Mouse (Mus musculus) gonadal fat pad, adult 2 months (tissue): Measurements from ENCODE around the gene Emx2. TPM values are rescaled to one million over a fixed set of nuclear protein-coding genes. Genes with fewer than 3 reads are reported as not detected.
A peak's percentile ranks its signal among the peaks of the same experiment; 100 is the strongest.

ENCODE experiments used
- DNase-seq: peaks from one replicate; pipeline ENCODE4 v3.0.0-alpha.2; 2012; ENCODE audit warnings: low read depth
- polyA plus RNA-seq: library from polyadenylated mRNA; depleted of rRNA; stranded (reverse); fragments of >200 nt; gene quantifications from 2 replicates; pipeline ENCODE4 v1.2.3, GENCODE M21; 2012; rRNA removed

Gene Emx2
- 14.1 and 29.2 TPM in 2 replicates for polyA plus RNA-seq

DNA sequence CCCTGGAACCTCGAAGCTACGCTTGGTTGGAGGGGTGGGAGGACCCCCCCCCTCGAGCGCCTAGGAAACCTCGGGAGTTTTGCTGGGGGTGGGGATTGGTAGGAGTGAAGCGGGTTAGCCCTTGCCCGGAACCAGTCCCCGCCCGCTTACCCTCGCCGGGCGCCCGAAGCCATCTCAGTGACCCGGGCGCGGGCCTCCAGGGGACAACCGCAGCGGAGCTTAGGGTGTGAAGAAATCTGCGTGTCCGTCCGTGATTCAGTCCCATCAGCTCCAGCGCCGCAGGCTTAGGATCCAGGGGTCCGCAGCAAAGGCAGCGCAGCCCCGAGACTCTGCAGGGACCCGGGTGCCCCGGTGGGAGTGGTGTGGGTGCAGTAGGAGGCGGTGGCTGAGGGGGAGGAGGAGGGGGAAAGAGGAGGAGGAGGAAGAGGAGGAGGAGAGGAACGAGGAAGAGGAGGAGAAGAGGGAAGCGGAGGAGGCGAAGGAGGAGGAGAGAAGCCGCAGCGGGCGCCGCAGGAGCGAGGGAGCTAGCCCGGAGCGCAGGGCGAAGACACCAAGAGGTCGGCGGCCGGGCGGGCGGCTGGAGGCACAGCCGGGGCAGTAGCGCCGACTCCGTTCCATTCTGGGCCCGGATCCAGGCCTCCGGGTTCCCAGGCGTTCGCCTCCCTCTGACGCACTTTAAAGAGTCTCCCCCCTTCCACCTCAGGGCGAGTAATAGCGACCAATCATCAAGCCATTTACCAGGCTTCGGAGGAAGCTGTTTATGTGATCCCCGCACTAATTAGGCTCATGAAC, at the start of gene Emx2:
Gene Emx2, plus strand, starts transcription at position 422 of the 792 bp plus-strand sequence.
- DNase-seq, result no peak

DNA sequence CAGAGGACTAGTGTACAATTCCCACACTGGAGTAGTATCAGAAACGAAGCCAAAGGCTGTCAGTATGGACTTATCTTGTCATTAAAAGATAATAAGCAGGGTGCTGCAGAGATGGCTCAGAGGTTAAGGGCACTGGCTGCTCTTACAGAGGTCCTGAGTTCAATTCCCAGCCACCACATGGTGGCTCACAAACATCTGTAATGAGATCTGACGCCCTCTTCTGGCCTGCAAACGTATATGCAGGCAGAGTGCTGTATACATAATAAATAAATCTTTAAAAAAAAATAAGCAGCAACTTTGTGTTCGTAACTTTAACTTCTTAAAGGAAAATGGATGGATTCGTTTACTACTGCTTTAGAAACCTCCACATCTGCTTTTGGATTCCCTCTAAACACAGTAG, 44.0 kb upstream of the Emx2 start:
- DNase-seq, result no peak

DNA sequence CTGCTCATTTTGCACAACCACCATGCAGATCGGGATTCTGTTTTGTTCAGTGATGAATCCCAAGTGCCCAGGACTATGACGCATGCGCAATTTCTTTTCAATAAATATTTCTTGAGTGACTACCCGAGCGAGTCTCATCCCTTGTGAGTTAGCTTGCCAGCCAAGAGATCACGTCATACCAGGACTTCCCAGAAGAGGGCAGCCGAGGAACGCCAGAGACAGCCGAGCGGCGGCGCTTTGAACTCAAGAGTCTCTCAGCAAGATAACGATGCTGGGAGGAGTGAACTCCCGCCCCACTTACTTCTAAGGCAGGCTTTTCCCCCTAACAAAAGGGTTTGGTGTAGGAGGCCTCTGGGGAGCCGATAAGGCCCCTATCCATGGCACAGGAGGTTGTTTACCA, 40.1 kb upstream of the Emx2 start:
- DNase-seq, result peak; percentile 12

DNA sequence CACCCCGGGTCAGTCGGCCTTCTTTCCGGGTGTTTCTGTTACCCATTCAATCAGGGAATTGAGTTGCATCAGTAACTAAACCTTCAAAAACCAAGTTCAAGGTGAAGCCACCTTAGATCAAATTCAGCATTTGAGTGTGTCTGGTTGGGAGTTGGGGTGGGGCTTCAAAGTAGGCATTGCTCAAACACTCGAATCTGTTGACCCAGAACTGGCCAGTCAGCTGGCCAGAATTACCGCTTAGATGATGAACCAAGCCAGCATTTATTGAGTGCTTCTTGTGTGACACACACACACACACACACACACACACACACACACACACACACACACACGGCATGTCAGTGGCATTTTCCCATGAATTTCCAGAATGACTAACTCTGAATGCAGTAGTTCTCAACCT, 39.5 kb upstream of the Emx2 start:
- DNase-seq, result no peak

DNA sequence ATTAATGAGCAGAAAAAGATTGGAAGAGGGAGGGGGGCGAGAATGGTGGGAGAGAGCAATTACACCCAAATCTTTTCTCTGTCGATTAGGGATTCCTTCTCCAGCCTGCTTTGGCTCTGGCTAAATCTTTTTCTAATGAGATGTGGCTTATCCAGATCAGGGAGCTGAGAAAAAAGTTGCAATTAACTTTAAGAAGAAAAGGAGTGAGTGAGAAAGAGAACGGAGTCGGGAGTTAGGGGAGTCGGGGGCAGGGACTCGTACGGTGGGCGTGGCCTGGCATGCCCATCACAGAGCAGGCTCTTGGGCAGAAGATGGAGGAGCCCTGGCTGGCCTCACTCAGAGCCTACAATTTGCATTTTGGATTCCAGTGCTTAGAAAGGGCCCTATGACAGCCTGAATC, 35.8 kb upstream of the Emx2 start:
- DNase-seq, result no peak

DNA sequence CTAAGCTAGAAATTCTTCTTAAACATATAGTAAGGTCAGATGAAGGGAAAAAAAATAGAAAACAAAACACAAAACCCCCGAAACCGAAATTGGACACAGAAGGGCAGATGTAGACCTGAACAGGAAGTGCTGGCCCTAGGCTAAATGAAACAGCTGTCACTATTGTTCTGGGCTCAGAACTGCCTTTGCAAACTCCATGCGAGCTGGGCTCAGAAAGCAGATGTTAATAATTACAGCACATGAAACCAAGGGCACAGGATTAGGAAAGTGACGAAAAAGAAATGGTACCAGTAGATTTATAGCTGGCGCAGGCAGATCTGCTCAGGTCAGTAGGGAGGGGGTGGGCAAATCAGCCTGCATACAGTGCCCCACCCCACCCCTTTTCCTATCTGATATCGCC, 34.5 kb upstream of the Emx2 start:
- no peak for DNase-seq

DNA sequence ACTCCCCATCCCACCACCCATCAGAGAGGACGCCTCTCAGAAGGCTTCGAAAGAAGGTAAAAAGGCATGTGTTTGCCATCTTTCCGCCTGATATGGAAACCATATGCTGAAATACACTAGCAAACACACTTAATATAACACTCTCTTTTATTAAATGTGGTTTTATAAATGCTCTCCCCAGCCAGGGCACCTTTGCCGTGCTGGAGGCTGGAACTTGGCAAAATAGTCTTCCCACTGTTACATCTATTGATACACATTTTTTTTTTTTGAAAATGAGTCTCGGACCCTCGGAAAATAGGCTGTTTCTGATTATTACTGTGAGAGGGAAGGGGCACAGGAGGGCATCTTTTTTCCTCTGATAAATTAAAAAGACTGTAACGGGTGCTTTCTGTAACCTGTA, 33.2 kb upstream of the Emx2 start:
- DNase-seq, result no peak

DNA sequence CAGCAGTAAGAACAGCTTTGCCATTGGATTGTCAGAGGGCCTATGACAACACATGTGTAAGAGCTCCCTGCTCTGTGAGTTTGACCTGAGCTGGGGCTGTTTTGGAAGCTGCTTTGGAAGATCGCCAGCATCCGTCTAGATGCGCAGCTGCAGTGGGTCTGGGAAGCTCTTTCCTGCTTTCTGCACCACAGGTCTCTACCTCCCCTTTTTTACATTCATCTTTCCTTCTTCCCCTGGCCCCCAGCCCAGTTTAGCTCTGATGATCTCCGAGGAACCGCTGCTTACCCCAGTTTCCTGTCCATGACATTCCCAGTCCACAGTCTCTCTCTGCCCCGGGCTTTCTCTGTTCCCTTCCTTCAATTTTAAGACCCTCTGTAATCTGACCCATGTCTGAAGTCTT, 25.9 kb upstream of the Emx2 start:
- no peak for DNase-seq

DNA sequence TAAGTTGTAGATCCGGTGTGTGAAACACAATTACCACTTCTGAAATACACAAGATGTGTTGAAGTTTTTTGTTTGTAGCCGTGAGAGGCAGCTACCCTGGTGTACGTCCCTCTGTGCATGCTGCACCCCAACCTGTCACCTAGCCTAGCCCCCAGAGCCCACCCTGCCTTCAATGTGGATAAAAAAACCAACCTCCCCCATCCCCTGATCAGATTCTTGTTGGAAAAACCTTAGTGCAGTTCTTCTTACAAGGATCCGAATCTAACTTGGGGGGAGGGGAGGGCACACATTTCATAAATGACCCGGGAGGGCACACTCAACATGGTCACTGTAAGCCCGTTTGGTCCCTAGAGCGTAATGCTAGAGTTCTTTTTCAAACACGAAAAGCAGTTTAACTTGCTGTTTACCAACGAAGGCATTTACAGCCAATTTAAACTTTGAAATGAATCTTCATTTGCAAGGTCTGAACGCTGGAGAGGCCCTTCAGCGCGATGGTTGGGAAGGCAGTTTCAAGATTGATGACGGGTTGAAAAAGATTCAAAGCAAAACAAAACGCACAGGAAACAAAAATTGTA, 7.5 kb upstream of the Emx2 start:
- DNase-seq, result no peak

DNA sequence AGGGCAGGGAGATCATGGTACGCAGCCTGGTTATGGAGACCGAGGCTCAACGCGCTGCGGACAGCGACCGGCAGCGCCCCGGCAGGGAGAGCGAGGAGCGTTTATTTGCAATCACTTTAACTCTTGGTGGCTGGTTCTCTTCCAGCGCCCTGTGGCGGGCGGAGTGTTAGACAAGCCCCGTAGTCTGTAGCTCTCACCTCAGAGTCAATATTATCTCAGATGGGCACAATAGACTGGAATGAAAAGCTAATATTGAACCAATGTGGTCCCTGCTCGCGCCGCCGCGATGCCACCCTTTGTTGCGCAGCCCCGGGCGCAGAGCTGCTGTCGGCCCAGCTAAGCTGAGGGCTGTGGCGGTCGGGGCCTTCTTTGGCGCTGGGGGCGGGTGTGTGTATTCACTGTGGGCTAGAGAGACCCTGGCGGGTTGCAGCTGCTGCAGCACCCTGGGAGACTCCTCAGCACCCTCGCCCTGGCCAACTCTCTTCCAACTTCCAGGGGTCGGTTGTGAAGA, 6.7 kb upstream of the Emx2 start:
- DNase-seq, result no peak

DNA sequence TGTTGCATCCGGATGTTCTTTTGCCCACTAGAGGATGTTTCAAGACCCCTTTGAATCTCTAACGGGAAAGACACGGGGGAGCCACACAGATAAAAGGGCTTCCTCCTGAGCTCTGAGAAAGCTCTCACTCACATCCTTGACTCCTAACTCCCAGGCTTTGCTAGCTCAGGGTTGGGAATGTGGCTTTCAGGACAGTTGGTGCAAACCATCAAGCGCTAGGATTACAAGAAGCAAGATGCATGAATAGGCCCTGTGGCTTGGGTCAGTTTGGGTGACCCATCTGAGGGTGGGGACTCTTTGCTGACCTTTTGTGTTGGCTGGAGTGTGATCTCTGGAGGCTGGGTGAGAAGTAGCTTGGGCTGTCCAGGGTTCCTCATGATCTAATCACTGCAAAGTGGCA, 5.9 kb upstream of the Emx2 start:
- DNase-seq, result no peak

DNA sequence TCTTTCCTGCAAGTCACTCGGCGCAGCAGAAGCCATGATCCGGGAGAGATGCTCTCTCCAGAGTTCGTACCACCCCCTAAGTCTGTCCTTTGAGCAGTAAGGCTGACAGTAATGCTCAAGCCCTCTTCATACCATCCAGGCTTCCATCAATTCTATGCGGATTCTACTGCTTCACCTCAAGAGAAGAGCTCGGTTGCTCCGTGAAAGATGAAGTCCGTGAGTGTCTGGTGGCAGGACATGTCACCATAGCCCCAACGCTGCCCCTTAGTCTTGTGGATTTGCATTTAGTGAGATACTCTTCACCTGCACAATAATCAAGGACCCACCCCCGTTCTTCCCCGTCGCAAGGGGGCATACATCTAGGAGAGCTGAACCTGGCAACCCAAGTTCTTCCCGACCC, 4.6 kb upstream of the Emx2 start:
- DNase-seq, result no peak

DNA sequence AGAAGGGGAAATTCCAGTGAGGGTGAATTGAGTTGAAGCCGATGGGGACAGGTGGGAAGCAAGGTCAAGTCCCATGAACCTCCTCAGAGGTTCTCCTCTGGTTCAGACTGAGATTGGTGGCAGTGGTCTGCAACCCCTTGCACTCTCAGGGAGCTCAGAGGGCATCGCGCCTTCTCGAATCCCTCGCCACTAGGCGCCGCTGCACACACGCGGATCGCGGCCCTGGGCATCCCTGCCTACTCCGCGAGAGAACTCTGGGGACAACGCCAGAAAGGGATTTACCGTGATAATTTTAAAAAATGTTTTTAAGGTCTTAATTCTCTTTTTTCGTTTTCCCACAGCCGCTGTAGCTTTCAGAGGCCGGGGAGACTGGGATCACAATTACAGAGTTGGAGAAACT, 4.0 kb upstream of the Emx2 start:
- no peak for DNase-seq

DNA sequence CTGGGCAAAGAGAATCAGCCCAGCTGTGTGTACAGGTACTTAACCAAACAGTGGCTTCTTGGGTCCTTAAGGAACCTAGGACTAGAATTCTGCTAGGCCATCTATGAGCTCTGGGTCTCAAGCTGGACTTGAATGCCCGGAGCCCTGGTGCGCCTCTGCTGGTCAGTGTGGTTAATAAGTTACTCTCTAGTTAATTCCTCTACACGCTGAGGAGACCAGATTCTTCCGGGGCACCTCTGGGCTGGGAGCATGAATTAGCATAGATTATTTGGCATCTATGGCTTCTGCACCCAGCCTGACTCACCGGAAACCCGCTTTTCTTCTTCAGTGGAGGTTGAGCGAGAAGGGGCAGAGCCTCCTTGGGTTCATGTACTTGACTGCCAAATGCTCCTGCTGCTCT, 2.5 kb upstream of the Emx2 start:
- DNase-seq, result no peak

DNA sequence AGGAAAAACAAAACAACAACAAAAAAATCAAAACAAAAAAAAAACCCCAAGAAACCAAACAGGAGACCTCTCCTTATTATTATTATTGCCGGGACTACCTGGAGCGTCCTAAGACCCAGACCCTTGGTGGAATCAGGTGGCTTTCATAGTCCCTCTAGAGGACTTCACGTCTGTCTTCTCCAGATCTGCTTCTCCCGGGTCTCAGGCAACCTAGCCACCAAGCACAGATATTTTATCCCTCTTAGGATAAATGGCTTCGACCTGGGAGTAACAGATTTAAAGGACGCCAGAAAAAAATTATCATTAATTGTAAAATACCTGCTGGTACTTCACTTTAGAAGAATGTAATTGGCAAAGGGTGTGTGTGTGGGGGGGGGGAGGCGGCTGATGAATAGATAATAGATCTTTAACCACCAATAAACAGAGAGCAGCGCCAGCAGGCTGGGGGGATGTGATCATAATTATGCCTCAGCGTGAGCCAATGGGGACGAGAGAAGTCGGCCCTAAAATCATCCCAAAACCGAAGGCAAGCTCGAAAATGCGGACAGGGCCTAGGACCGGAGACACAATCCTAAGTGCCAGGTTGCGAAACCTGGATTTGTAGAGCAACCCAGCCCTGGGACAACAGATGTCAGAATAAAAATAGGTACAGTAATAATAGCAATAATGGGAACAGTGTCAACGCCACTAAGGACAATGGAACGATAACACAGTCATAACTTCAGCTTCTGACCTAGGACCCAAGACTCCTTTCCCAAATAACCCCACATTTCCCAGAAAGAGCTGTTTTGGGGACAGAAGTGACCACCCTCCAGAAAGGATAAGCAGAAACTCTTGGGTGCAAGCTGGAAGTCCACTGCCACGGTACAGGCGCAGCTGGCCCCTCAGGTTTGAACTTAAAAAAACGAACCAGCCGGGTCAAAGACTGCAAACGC, 894 bp upstream of the Emx2 start:
- no peak for DNase-seq

DNA sequence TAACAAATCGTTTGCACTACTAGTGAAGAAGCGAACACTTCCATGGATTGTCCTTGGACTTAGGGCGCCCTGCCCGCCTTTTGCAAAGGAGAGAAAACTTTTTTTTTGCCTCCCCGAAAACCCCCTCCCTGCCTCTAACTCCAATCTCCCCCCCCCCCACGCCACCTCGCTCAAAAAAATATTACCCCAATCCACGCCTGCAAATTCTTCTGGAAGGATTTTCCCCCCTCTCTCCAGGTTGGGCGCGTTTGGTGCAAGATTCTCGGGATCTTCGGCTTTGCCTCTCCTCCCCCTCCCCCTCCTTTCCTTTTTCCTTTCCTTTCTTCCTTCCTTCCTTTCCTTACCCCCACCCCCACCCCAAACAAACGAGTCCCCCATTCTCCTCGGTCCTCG, 567 bp downstream of the Emx2 start:
- DNase-seq, result no peak

DNA sequence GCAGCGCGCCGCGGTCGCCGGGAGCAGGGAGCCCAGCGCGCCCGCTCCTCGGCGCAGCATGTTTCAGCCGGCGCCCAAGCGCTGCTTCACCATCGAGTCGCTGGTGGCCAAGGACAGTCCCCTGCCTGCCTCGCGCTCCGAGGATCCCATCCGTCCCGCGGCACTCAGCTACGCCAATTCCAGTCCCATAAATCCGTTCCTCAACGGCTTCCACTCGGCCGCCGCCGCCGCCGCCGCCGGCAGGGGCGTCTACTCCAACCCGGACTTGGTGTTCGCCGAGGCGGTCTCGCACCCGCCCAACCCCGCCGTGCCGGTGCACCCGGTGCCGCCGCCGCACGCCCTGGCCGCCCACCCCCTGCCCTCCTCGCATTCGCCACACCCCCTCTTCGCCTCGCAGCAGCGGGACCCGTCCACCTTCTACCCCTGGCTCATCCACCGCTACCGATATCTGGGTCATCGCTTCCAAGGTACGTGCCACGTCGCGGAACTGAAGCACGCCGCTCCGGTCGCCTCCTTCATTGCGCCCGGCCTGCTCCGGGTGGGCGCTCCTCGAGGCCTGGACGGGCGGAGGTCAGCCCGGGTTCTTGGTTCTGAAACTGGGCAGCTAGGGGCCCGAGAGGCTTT, 1.1 kb downstream of the Emx2 start:
- DNase-seq, result no peak

DNA sequence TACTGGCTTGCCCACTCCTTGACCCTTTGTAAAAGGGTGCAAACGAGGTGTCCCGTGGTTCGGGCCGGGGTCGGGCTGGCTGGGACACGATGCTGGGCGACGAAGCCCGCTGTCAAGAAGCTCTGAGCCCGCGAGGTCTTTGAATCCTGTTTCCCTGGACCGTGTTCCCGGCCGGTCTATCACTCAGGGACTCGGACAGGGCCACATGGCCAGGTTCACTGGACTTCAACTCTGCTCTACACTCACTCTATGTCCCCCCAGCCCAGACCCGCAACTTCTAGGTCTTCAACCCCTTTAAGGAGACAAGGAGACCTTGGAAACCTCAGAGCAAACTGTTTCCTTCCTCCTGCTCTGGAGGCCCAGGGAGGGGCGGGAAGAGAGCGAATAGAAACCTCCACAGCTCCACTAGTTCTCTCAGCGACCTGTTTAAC, 1.7 kb downstream of the Emx2 start:
- no peak for DNase-seq

DNA sequence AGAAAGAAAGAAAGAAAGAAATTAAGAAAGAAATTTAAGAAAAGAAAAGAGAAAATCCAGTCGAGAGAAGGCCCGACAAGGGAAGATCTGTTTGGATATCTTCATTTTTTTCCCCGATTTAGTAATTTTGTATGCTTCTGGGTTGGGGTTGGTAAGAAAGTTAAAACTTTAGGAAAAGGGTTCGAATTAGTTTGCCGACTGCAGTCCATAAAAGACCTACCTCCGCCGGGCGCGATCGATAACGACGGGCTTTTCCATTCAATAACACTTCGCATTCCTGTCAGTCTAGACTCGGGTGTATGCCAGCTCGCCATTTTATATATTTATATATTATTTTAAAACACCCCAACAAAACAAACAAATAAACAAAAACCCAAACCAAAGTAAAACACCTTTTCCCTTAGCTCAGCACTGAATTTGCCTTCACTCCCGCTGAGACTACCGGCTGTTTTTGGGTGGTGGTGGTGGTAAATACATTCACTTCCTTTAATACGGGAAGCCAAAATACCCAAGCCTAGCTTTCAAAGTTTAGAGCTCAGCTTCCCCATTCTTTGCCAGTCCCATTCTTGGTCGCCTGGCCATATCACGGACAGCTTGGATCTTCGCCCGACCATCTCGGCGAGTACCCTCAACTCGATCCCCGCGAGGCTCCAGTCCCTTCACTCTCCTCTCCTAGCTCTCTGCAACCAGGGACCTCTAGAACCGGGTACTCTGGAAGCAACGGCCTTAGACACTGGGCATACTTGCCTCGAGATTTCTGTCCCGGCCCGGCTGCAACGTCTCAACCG, 2.4 kb downstream of the Emx2 start:
- DNase-seq, result no peak

DNA sequence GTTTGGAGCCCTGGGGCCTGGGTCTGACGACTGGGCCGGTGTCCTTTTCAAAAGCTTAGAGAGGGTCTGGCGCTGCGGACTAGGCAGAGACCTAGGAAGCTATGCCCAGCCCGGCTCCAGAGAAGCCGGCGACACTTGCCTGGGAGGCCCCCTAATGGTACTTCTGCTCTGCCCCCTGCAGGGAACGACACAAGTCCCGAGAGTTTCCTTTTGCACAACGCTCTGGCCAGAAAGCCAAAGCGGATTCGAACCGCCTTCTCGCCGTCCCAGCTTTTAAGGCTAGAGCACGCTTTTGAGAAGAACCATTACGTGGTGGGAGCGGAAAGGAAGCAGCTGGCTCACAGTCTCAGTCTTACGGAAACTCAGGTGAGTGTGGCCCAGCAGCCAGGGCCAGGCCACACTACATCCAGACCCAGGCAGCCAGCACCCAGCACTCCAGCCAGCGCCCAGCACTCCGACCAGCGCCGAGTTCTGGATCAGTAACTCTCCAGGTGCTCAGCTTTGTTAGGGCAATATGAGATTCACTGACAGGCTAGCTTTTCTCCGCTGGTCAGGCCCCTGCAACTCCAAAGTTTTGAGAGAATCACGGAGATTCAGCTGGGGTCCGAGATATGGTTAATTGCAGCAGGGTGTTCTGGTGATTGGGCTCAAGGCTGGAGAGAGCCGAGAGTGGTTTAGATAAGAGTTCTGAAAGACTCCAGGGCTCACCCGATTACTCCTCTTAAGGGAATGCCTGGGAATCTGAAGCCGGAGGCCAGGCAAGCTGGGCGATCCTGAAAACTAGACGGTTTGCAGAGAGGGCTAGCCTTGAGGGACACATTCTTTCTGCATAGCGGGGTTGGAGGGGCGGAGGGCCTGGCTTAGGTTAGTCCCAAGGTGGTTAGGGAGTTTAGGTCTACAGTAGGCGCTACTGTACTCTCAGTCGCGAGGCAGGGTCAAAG, 3.6 kb downstream of the Emx2 start:
- DNase-seq, result no peak
